Mouse (Mus musculus) G1E (cell line): ENCODE results near the gene Psmc1.

Experiments
- CTCF ChIP-seq: IDR thresholded peaks from 2 replicates; pipeline ENCODE4 v1.5.1; 2012; ENCODE audit warnings: low read depth, low read length, inconsistent platforms, mixed read lengths
- GATA1 ChIP-seq: IDR thresholded peaks from 2 replicates; pipeline ENCODE4 v1.6.1; 2012; ENCODE audit warnings: borderline replicate concordance, low read length, inconsistent platforms, mixed read lengths
- POLR2AphosphoS5 ChIP-seq: IDR thresholded peaks from 2 replicates; pipeline ENCODE4 v1.6.1; 2012; ENCODE audit warnings: low read depth, low read length, inconsistent platforms; ENCODE audit not compliant: insufficient replicate concordance
- TAL1 ChIP-seq: conservative IDR thresholded peaks from 2 replicates; pipeline ENCODE4 v1.6.1; 2012; ENCODE audit warnings: low read depth, low read length, inconsistent platforms, mixed read lengths

- TF ChIP-seq CTCF: no peak
- TF ChIP-seq GATA1: no peak
- no peak for TF ChIP-seq TAL1
- no peak for TF ChIP-seq POLR2AphosphoS5
Observed at GRCm38 (mm10) chr12:100062584-100062983, 47.4 kb upstream of the Psmc1 start.
